Mouse (Mus musculus) limb, embryonic 11.5 days (tissue): ENCODE data around the gene Lmntd1. TPM values are rescaled to one million over a fixed set of nuclear protein-coding genes. Genes with fewer than 3 reads are reported as not detected.
A peak's percentile ranks its signal among the peaks of the same experiment; 100 is the strongest.

Source experiments
- ATAC-seq: fragments of 200-750 bp; cut with Nextera tagmentation; 2 replicates; pipeline ENCODE4 v1.8.0; 2017; ENCODE audit warnings: low read depth; ENCODE audit not compliant: insufficient number of reproducible peaks, low FRiP score, low TSS enrichment
- DNase-seq: peaks from one replicate; pipeline ENCODE4 v3.0.0-alpha.2; 2015; ENCODE audit warnings: low spot score
- H3K27ac ChIP-seq: fragments of 300-500 bp; sonication (generic); replicated peaks from 2 replicates; pipeline ENCODE4 v1.5.1; 2014; ENCODE audit warnings: low read depth, mild to moderate bottlenecking, low read length
- H3K27me3 ChIP-seq: fragments of 300-500 bp; sonication (generic); 2 replicates; pipeline ENCODE4 v1.6.1; 2014; ENCODE audit warnings: mild to moderate bottlenecking, low read length, mixed read lengths; ENCODE audit not compliant: control insufficient read depth, insufficient read depth
- H3K36me3 ChIP-seq: fragments of 300-500 bp; sonication (generic); 2 replicates; pipeline ENCODE4 v1.6.1; 2014; ENCODE audit warnings: mild to moderate bottlenecking, low read length, moderate library complexity, mixed read lengths; ENCODE audit not compliant: control insufficient read depth, insufficient read depth
- H3K4me1 ChIP-seq: fragments of 300-500 bp; sonication (generic); 2 replicates; pipeline ENCODE4 v1.6.1; 2014; ENCODE audit warnings: low read length, mixed read lengths; ENCODE audit not compliant: control insufficient read depth, insufficient read depth
- H3K4me2 ChIP-seq: fragments of 300-500 bp; sonication (generic); 2 replicates; pipeline ENCODE4 v1.6.1; 2014; ENCODE audit warnings: low read depth, mild to moderate bottlenecking, moderate library complexity; ENCODE audit not compliant: severe bottlenecking
- H3K4me3 ChIP-seq: fragments of 300-500 bp; sonication (generic); 2 replicates; pipeline ENCODE4 v1.5.1; 2014; ENCODE audit warnings: low read depth, low read length
- H3K9ac ChIP-seq: fragments of 300-500 bp; sonication (generic); 2 replicates; pipeline ENCODE4 v1.6.1; 2014; ENCODE audit warnings: mild to moderate bottlenecking, low read length
- H3K9me3 ChIP-seq: fragments of 300-500 bp; sonication (generic); 2 replicates; pipeline ENCODE4 v1.6.1; 2016; ENCODE audit warnings: low read length; ENCODE audit not compliant: control insufficient read depth
- WGBS: fragments of 180-500 bp; shearing (Covaris S2); extraction: QIAGEN DNeasy Blood & Tissue Kit; methylation state at CpG from one replicate; pipeline ENCODE4 v1.1.7; 2014; 5-methylcytosine and 5-hydroxymethylcytosine counted together
- polyA plus RNA-seq: library from polyadenylated mRNA; unstranded; fragments of >200 nt; fragmentation: Nextera tagmentation; extraction: Ambion mirVana; gene quantifications from 2 replicates; pipeline ENCODE4 v1.2.1, GENCODE M21; 2014

Lmntd1 gene
- polyA plus RNA-seq, 1 experiment from 2014 or later = 0.37 TPM

- Histone ChIP-seq H3K9me3 (no peaks in the 10 kb centered on the region; the same call in 1 of the 2 replicates), H3K4me1 (peaks cover 10% of the 10 kb centered on the region), H3K4me3 (no peak overlapping the region), H3K36me3 (no peaks in the 10 kb centered on the region), H3K27me3 (no peaks in the 10 kb centered on the region), H3K9ac (no peak overlapping the region), H3K27ac (0 out of 2 replicates have a peak overlapping the region, but pooled peaks have one; percentile 26), H3K4me2 (no peak overlapping the region)
- ATAC-seq = no peak
- WGBS = 57% methylated on average over 11 of the region's 11 CpGs
- DNase-seq = no peak
Observed at GRCm38 (mm10) chr6:145598794-145599555, 15.1 kb downstream of the Lmntd1 start.

- Histone ChIP-seq H3K4me3 (no peak overlapping the region), H3K4me1 (peaks cover 10% of the 10 kb centered on the region), H3K36me3 (no peaks in the 10 kb centered on the region), H3K9me3 (no peaks in the 10 kb centered on the region), H3K27ac (no peak overlapping the region), H3K4me2 (no peak overlapping the region), H3K27me3 (no peaks in the 10 kb centered on the region), H3K9ac (no peak overlapping the region)
- ATAC-seq (no peak), DNase-seq (no peak)
- 62% methylated on average over 4 of the region's 4 CpGs for WGBS
Observed at GRCm38 (mm10) chr6:145595905-145596304, 18.2 kb downstream of the Lmntd1 start.

- no peak overlapping the region for H3K4me3 ChIP-seq
- no peak for ATAC-seq
- WGBS = 24% methylated on average over 7 of the region's 7 CpGs
- H3K9ac ChIP-seq = no peak overlapping the region
- no peaks in the 10 kb centered on the region for H3K36me3 ChIP-seq
- no peak overlapping the region for H3K4me2 ChIP-seq
- H3K27me3 ChIP-seq = no peaks in the 10 kb centered on the region
- no peak for DNase-seq
- H3K9me3 ChIP-seq = no peaks in the 10 kb centered on the region
- no peak overlapping the region for H3K27ac ChIP-seq
- H3K4me1 ChIP-seq = peaks cover 10% of the 10 kb centered on the region
Observed at GRCm38 (mm10) chr6:145593991-145594390, 20.1 kb downstream of the Lmntd1 start.

GRCm38 (mm10) chr6:145592531-145592998 lies 21.6 kb downstream of the Lmntd1 start:
- 47% methylated on average over 8 of the region's 8 CpGs for WGBS
- DNase-seq = peak; percentile 32
- H3K4me3 ChIP-seq = no peak overlapping the region
- H3K27me3 ChIP-seq = no peaks in the 10 kb centered on the region
- H3K9ac ChIP-seq = no peak overlapping the region
- 0 out of 2 replicates have a peak overlapping the region, but pooled peaks have one; percentile 30 for H3K27ac ChIP-seq
- H3K9me3 ChIP-seq = no peaks in the 10 kb centered on the region
- H3K36me3 ChIP-seq = no peaks in the 10 kb centered on the region
- H3K4me2 ChIP-seq = no peak overlapping the region
- peaks cover 8% of the 10 kb centered on the region for H3K4me1 ChIP-seq
- ATAC-seq = no peak

- H3K4me3 ChIP-seq = no peak overlapping the region
- H3K9ac ChIP-seq = no peak overlapping the region
- 0 out of 2 replicates have a peak overlapping the region, but pooled peaks have one; percentile 30 for H3K27ac ChIP-seq
- ATAC-seq (no peak), DNase-seq (no peak)
- no peak overlapping the region for H3K4me2 ChIP-seq
- no peaks in the 10 kb centered on the region for H3K36me3 ChIP-seq
- peaks cover 8% of the 10 kb centered on the region for H3K4me1 ChIP-seq
- 75% methylated on average over 6 of the region's 6 CpGs for WGBS
- H3K9me3 ChIP-seq = no peaks in the 10 kb centered on the region
- no peaks in the 10 kb centered on the region for H3K27me3 ChIP-seq
Observed at GRCm38 (mm10) chr6:145592036-145592435, 22.1 kb downstream of the Lmntd1 start.

- no peak overlapping the region for H3K4me2 ChIP-seq
- H3K36me3 ChIP-seq = no peaks in the 10 kb centered on the region
- H3K4me1 ChIP-seq = peaks cover 8% of the 10 kb centered on the region
- no peak overlapping the region for H3K4me3 ChIP-seq
- H3K9ac ChIP-seq = no peak overlapping the region
- ATAC-seq (no peak), DNase-seq (no peak)
- WGBS = 38% methylated on average over 1 of the region's 1 CpGs
- no peaks in the 10 kb centered on the region for H3K9me3 ChIP-seq
- no peaks in the 10 kb centered on the region for H3K27me3 ChIP-seq
- H3K27ac ChIP-seq = no peak overlapping the region
Observed at GRCm38 (mm10) chr6:145591578-145591977, 22.5 kb downstream of the Lmntd1 start.

- DNase-seq = no peak
- no peaks in the 10 kb centered on the region for H3K36me3 ChIP-seq
- 77% methylated on average over 11 of the region's 11 CpGs for WGBS
- peaks cover 8% of the 10 kb centered on the region for H3K4me1 ChIP-seq
- ATAC-seq = no peak
- H3K4me2 ChIP-seq = no peak overlapping the region
- H3K4me3 ChIP-seq = no peak overlapping the region
- no peak overlapping the region for H3K9ac ChIP-seq
- H3K27me3 ChIP-seq = no peaks in the 10 kb centered on the region
- no peak overlapping the region for H3K27ac ChIP-seq
- H3K9me3 ChIP-seq = no peaks in the 10 kb centered on the region
Observed at GRCm38 (mm10) chr6:145590501-145591293, 23.4 kb downstream of the Lmntd1 start.

GRCm38 (mm10) chr6:145585052-145585973 lies 28.8 kb downstream of the Lmntd1 start:
- Histone ChIP-seq H3K4me2 (no peak overlapping the region), H3K36me3 (no peaks in the 10 kb centered on the region), H3K27me3 (no peaks in the 10 kb centered on the region), H3K4me1 (no peaks in the 10 kb centered on the region), H3K9ac (no peak overlapping the region), H3K4me3 (no peak overlapping the region), H3K9me3 (no peaks in the 10 kb centered on the region), H3K27ac (no peak overlapping the region)
- DNase-seq (no peak), ATAC-seq (no peak)
- whole genome bisulfite sequencing = 86% methylated on average over 21 of the region's 21 CpGs
